26 mouse cellular contexts compared by ENCODE assay signal in genomic region chr16:62936316-62936715, GRCm38 (mm10).
A peak's percentile ranks its signal among the peaks of the same experiment; 100 is the strongest.
DNase-seq lines count a peak whose midpoint lies in the region; TF ChIP-seq lines count a peak whose summit lies in the region.
"Had no signal": no experiment of that assay in that cellular context is flagged by ENCODE, and none has a peak within 500 bp of the region (broad histone marks: within the 10 kb centered on the region; RNA-seq: fewer than 3 reads in every experiment).

No protein-coding gene starts in this region.

- H3K9me3 ChIP-seq in CH12.LX (replicated peaks; ENCODE audit: low read length): no peaks in the 10 kb centered on the region
- H3K9me3 ChIP-seq: embryonic facial prominence, embryonic 10.5 days; embryonic facial prominence, embryonic 13.5 days; forebrain, embryonic 12.5 days; forebrain, embryonic 15.5 days; G1E; heart, embryonic 10.5 days; hindbrain, embryonic 13.5 days; intestine, embryonic 15.5 days had no signal

- no peak overlapping the region for H3K27ac ChIP-seq in CH12.LX (ENCODE audit: insufficient read depth, low read depth)
- H3K27ac ChIP-seq: embryonic facial prominence, embryonic 10.5 days; forebrain, embryonic 12.5 days; forebrain, embryonic 15.5 days; heart, adult 2 months; heart, embryonic 10.5 days; hindbrain, embryonic 13.5 days; intestine, embryonic 15.5 days had no signal

- no peak for TF ChIP-seq CTCF in CH12.LX (conservative IDR thresholded peaks at IDR 0.05 in 1 of 2, IDR thresholded peaks at IDR 0.05 in 1 of 2; ENCODE audit: low read depth in 2 of 2, low read length in 2 of 2)

- H3K4me2 ChIP-seq in CH12.LX (ENCODE audit: insufficient read depth, low read depth, poor library complexity, severe bottlenecking): peak overlapping the region; percentile 36; the same call in 1 of the 2 replicates
- H3K4me2 ChIP-seq: embryonic facial prominence, embryonic 13.5 days; forebrain, embryonic 12.5 days; forebrain, embryonic 15.5 days; hindbrain, embryonic 13.5 days; intestine, embryonic 15.5 days had no signal

- dilution Hi-C loops in CH12.LX (cut with MboI; ENCODE audit: extremely low pct_ligation_motif_present, extremely low pct_unique_long_range_greater_than_20kb, low sequenced_read_pairs): no loop called here

- no peak for TF ChIP-seq RAD21 in CH12.LX (IDR thresholded peaks at IDR 0.05; ENCODE audit: low read depth, low read length)

- no peak overlapping the region for H3K4me3 ChIP-seq in CH12.LX (replicated peaks in 1 of 3; ENCODE audit: low read depth in 2 of 3, low read length in 2 of 3, poor library complexity in 1 of 3)
- H3K4me3 ChIP-seq: embryonic facial prominence, embryonic 10.5 days; embryonic facial prominence, embryonic 13.5 days; erythroblast, embryonic 14.5 days; forebrain, embryonic 12.5 days; forebrain, embryonic 15.5 days; heart, adult 2 months; heart, embryonic 10.5 days; hindbrain, embryonic 13.5 days; intestine, embryonic 15.5 days had no signal

- no peaks in the 10 kb centered on the region for H3K36me3 ChIP-seq in CH12.LX (replicated peaks in 1 of 2; ENCODE audit: control insufficient read depth in 1 of 2, insufficient read depth in 1 of 2, low read length in 1 of 2)
- H3K36me3 ChIP-seq: embryonic facial prominence, embryonic 10.5 days; embryonic facial prominence, embryonic 13.5 days; forebrain, embryonic 12.5 days; forebrain, embryonic 15.5 days; G1E; heart, embryonic 10.5 days; hindbrain, embryonic 13.5 days; intestine, embryonic 15.5 days had no signal

- H3K27me3 ChIP-seq in CH12.LX (replicated peaks): no peaks in the 10 kb centered on the region
- H3K27me3 ChIP-seq: embryonic facial prominence, embryonic 13.5 days; forebrain, embryonic 12.5 days; forebrain, embryonic 15.5 days; hindbrain, embryonic 13.5 days; intestine, embryonic 15.5 days had no signal

- no peak for TF ChIP-seq POLR2A in CH12.LX (IDR thresholded peaks at IDR 0.05; ENCODE audit: low read depth, low read length)

- DNase-seq in CH12.LX (ENCODE audit: extremely low read depth) (no peak), NIH3T3 (ENCODE audit: low read depth) (peak; percentile 22)
- DNase-seq in adrenal gland, postnatal 10 days: peak; percentile 26
- peak; percentile 45 to 50 for DNase-seq in adrenal gland, postnatal 36 days
- DNase-seq in thymus, postnatal 0 days (ENCODE audit: low spot score): no peak
- no peak for DNase-seq in ovary, postnatal 36 days (ENCODE audit: low spot score)
- DNase-seq in right cerebral cortex, postnatal 10 days (ENCODE audit: low spot score in 2 of 2): no peak
- DNase-seq: cerebellum, adult 11-12 months; cerebellum, adult 8-10 months; cerebellum, postnatal 10 days; cerebellum, postnatal 36 days; embryo, embryonic 11 days; gastrocnemius, postnatal 10 days; gastrocnemius, postnatal 36 days; heart, adult 2 months; kidney, adult 11 months; kidney, adult 9 months had no signal

- no peaks in the 10 kb centered on the region for H3K79me2 ChIP-seq in CH12.LX (replicated peaks; ENCODE audit: control insufficient read depth, extremely low read depth, insufficient read depth, poor library complexity, severe bottlenecking)

- H3K9ac ChIP-seq in CH12.LX (ENCODE audit: insufficient read depth, low read depth): no peak overlapping the region
- H3K9ac ChIP-seq: embryonic facial prominence, embryonic 13.5 days; forebrain, embryonic 12.5 days; forebrain, embryonic 15.5 days; hindbrain, embryonic 13.5 days; intestine, embryonic 15.5 days had no signal

- H3K4me1 ChIP-seq in CH12.LX (ENCODE audit: control insufficient read depth in 1 of 2, insufficient read depth in 2 of 2): peaks cover 2 to 29% of the 10 kb centered on the region in 2 experiments; a peak in 3 of 4 replicates
- H3K4me1 ChIP-seq: embryonic facial prominence, embryonic 10.5 days; forebrain, embryonic 12.5 days; heart, embryonic 10.5 days; hindbrain, embryonic 13.5 days; intestine, embryonic 15.5 days had no signal

- in situ Hi-C loops in CH12.LX (cut with MboI; ENCODE audit: low pct_ligation_motif_present, low pct_unique_long_range_greater_than_20kb, low sequenced_read_pairs): no loop called here

- no peak for TF ChIP-seq EP300 in CH12.LX (IDR thresholded peaks at IDR 0.05; ENCODE audit: low read length)

TF ChIP-seq in CH12.LX, 34 proteins besides CTCF, POLR2A, EP300 and RAD21:
- TF ChIP-seq BHLHE40 (IDR thresholded peaks at IDR 0.05; ENCODE audit: low read depth, low read length) (0 out of 2 replicates have a peak, but pooled peaks have one; percentile 44), MEF2A (IDR thresholded peaks at IDR 0.05; ENCODE audit: borderline replicate concordance, low read depth, low read length) (no peak), JUN (IDR thresholded peaks at IDR 0.05; ENCODE audit: insufficient read depth, low read depth, low read length) (no peak)

Comparison
In these comparisons a context has a peak if more than half of its experiments do, and no peak if none do; other contexts are left out.
1. DNase-seq: peak in NIH3T3 (single experiment), adrenal gland, postnatal 10 days (single experiment) and adrenal gland, postnatal 36 days (2 of 2); none in CH12.LX (single experiment), thymus, postnatal 0 days (single experiment), ovary, postnatal 36 days (single experiment) and right cerebral cortex, postnatal 10 days (0 of 2).